Mouse (Mus musculus) CH12.LX (cell line): ENCODE measurements around the gene Gne. TPM values are rescaled to one million over a fixed set of nuclear protein-coding genes. Genes with fewer than 3 reads are reported as not detected.

Experiments
- DNase-seq: peaks from one replicate; pipeline ENCODE4 v3.0.0-alpha.2; 2013; ENCODE audit errors: extremely low read depth
- H3K27ac ChIP-seq: 2 replicates; pipeline ENCODE4 v1.5.1; 2012; ENCODE audit warnings: low read depth, mild to moderate bottlenecking, control low read depth, moderate library complexity; ENCODE audit not compliant: insufficient read depth
- H3K27me3 ChIP-seq: replicated peaks from 2 replicates; pipeline ENCODE3; 2012; ENCODE audit warnings: inconsistent platforms
- H3K36me3 ChIP-seq, 2 experiments: replicated peaks in 1 of 2; 2 replicates each; pipeline versions ENCODE3 to v1.6.1; 2012; ENCODE audit warnings: inconsistent platforms in 1 of 2, low read length in 1 of 2, mild to moderate bottlenecking in 1 of 2, mixed read lengths in 1 of 2, moderate library complexity in 1 of 2; ENCODE audit not compliant: control insufficient read depth in 1 of 2, insufficient read depth in 1 of 2
- H3K4me1 ChIP-seq, 2 experiments: 2 replicates each; pipeline ENCODE4 v1.6.1; 2012; ENCODE audit warnings: inconsistent platforms in 1 of 2, moderate library complexity in 1 of 2; ENCODE audit not compliant: insufficient read depth in 2 of 2, control insufficient read depth in 1 of 2
- H3K4me2 ChIP-seq: 2 replicates; pipeline ENCODE4 v1.6.1; 2012; ENCODE audit warnings: low read depth, mild to moderate bottlenecking, control low read depth; ENCODE audit not compliant: poor library complexity, insufficient read depth, severe bottlenecking
- H3K4me3 ChIP-seq, 3 experiments: fragments of 150-350 bp in 1 of 3; sonication (generic) in 1 of 3; replicated peaks in 1 of 3; 2 replicates each; pipeline versions ENCODE3 to v1.5.1; 2011 to 2012; ENCODE audit warnings: low read depth in 2 of 3, low read length in 2 of 3, mild to moderate bottlenecking in 2 of 3, moderate library complexity in 2 of 3, control low read depth in 1 of 3, improper control_type of control experiment in 1 of 3, inconsistent platforms in 1 of 3, mixed read lengths in 1 of 3; ENCODE audit not compliant: poor library complexity in 1 of 3
- H3K79me2 ChIP-seq: replicated peaks from 2 replicates; pipeline ENCODE4 v1.6.1; 2012; ENCODE audit warnings: mild to moderate bottlenecking, moderate library complexity; ENCODE audit not compliant: control insufficient read depth, poor library complexity, insufficient read depth, severe bottlenecking; ENCODE audit errors: extremely low read depth
- H3K9ac ChIP-seq: 2 replicates; pipeline ENCODE4 v1.6.1; 2012; ENCODE audit warnings: low read depth, mild to moderate bottlenecking, control low read depth, moderate library complexity; ENCODE audit not compliant: insufficient read depth
- H3K9me3 ChIP-seq: replicated peaks from 2 replicates; pipeline ENCODE3; 2012; ENCODE audit warnings: low read length, inconsistent platforms, mixed read lengths
- BHLHE40 ChIP-seq: IDR thresholded peaks from 2 replicates; pipeline ENCODE4 v1.6.1; 2011; ENCODE audit warnings: mild to moderate bottlenecking, low read depth, low read length, improper control_type of control experiment
- CTCF ChIP-seq, 2 experiments: IDR thresholded peaks in 1 of 2; conservative IDR thresholded peaks in 1 of 2; 2 replicates each; pipeline ENCODE4 v1.5.1; 2011 to 2012; ENCODE audit warnings: low read depth in 2 of 2, low read length in 2 of 2, improper control_type of control experiment in 1 of 2, inconsistent platforms in 1 of 2, mild to moderate bottlenecking in 1 of 2, moderate library complexity in 1 of 2
- ELF1 ChIP-seq: IDR thresholded peaks from 2 replicates; pipeline ENCODE4 v1.6.1; 2014; ENCODE audit warnings: low read depth, mild to moderate bottlenecking, inconsistent platforms, low read length, improper control_type of control experiment
- GABPA ChIP-seq: IDR thresholded peaks from 2 replicates; pipeline ENCODE4 v1.6.1; 2012; ENCODE audit warnings: low read depth, low read length, improper control_type of control experiment, inconsistent platforms; ENCODE audit not compliant: insufficient replicate concordance
- JUN ChIP-seq: IDR thresholded peaks from 2 replicates; pipeline ENCODE4 v1.6.1; 2011; ENCODE audit warnings: low read depth, mild to moderate bottlenecking, low read length, improper control_type of control experiment, moderate library complexity; ENCODE audit not compliant: insufficient read depth
- JUND ChIP-seq: conservative IDR thresholded peaks from 2 replicates; pipeline ENCODE4 v1.6.1; 2011; ENCODE audit warnings: low read depth, low read length, improper control_type of control experiment
- KAT2A ChIP-seq: IDR thresholded peaks from 2 replicates; pipeline ENCODE4 v1.6.1; 2012; ENCODE audit warnings: low read length, improper control_type of control experiment, inconsistent platforms; ENCODE audit not compliant: insufficient replicate concordance
- MAFK ChIP-seq: IDR thresholded peaks from 2 replicates; pipeline ENCODE4 v1.6.1; 2011; ENCODE audit warnings: low read length, improper control_type of control experiment; ENCODE audit not compliant: insufficient replicate concordance
- MEF2A ChIP-seq: IDR thresholded peaks from 2 replicates; pipeline ENCODE4 v1.6.1; 2014; ENCODE audit warnings: low read depth, mild to moderate bottlenecking, inconsistent platforms, low read length, improper control_type of control experiment, borderline replicate concordance
- MXI1 ChIP-seq: IDR thresholded peaks from 2 replicates; pipeline ENCODE4 v1.6.1; 2011; ENCODE audit warnings: mild to moderate bottlenecking, low read depth, low read length, improper control_type of control experiment
- MYC ChIP-seq: IDR thresholded peaks from 2 replicates; pipeline ENCODE4 v1.6.1; 2011; ENCODE audit warnings: low read depth, mild to moderate bottlenecking, improper control_type of control experiment, low read length
- PAX5 ChIP-seq: IDR thresholded peaks from 2 replicates; pipeline ENCODE4 v1.6.1; 2012; ENCODE audit warnings: low read length, inconsistent platforms, mixed read lengths
- POLR2AphosphoS2 ChIP-seq: IDR thresholded peaks from 2 replicates; pipeline ENCODE4 v1.6.1; 2011; ENCODE audit warnings: low read depth, low read length, improper control_type of control experiment
- RAD21 ChIP-seq: IDR thresholded peaks from 2 replicates; pipeline ENCODE4 v1.6.1; 2011; ENCODE audit warnings: low read depth, mild to moderate bottlenecking, low read length, improper control_type of control experiment, moderate library complexity
- SMC3 ChIP-seq: IDR thresholded peaks from 2 replicates; pipeline ENCODE4 v1.6.1; 2011; ENCODE audit warnings: low read depth, low read length, improper control_type of control experiment
- TBP ChIP-seq: conservative IDR thresholded peaks from 2 replicates; pipeline ENCODE4 v1.6.1; 2011; ENCODE audit warnings: low read depth, low read length, improper control_type of control experiment
- TCF12 ChIP-seq: IDR thresholded peaks from 2 replicates; pipeline ENCODE4 v1.6.1; 2014; ENCODE audit warnings: low read depth, mild to moderate bottlenecking, inconsistent platforms, low read length, improper control_type of control experiment
- UBTF ChIP-seq: IDR thresholded peaks from 2 replicates; pipeline ENCODE4 v1.6.1; 2012; ENCODE audit warnings: low read depth, mild to moderate bottlenecking, inconsistent platforms, low read length, improper control_type of control experiment, moderate library complexity
- ZKSCAN1 ChIP-seq: IDR thresholded peaks from 2 replicates; pipeline ENCODE4 v1.6.1; 2012; ENCODE audit warnings: low read depth, inconsistent platforms, low read length, improper control_type of control experiment, borderline replicate concordance
- ZNF384 ChIP-seq: IDR thresholded peaks from 2 replicates; pipeline ENCODE4 v1.6.1; 2012; ENCODE audit warnings: low read depth, low read length, improper control_type of control experiment, inconsistent platforms
- dilution Hi-C: fragments of 300-500 bp; cut with MboI; formaldehyde crosslinking; loops from 2 replicates; pipeline ENCODE4 v1.14.3; 2020; ENCODE audit warnings: low sequenced_read_pairs; ENCODE audit not compliant: extremely low pct_unique_long_range_greater_than_20kb, extremely low pct_ligation_motif_present
- in situ Hi-C: fragments of 300-500 bp; cut with MboI; formaldehyde crosslinking; loops from 3 replicates; pipeline ENCODE4 v1.14.3; 2019; ENCODE audit warnings: low sequenced_read_pairs, low pct_ligation_motif_present, low pct_unique_long_range_greater_than_20kb, mixed read lengths
- polyA plus RNA-seq: library from polyadenylated mRNA; unstranded; fragments of >175 nt; gene quantifications from 2 replicates; pipeline ENCODE4 v1.2.1, GENCODE M21; 2012; ENCODE audit warnings: low read depth; ENCODE audit not compliant: insufficient read length
- total RNA-seq, 2 experiments: library from RNA; depleted of rRNA; stranded (reverse); fragments of 300-350 nt in 1 of 2; fragments of >200 nt in 1 of 2; gene quantifications; 2 replicates each; pipeline ENCODE4 v1.2.3; 2012 to 2014

Gne gene
- total and polyA plus RNA-seq, 3 experiments: 34.4 to 37.1 (median 35.3) TPM

- Histone ChIP-seq H3K9ac (no peak overlapping the region), H3K9me3 (no peaks in the 10 kb centered on the region), H3K4me1 (peaks cover 11 to 21% of the 10 kb centered on the region in 2 experiments), H3K27ac (no peak overlapping the region), H3K36me3 (no peaks in the 10 kb centered on the region), H3K79me2 (no peaks in the 10 kb centered on the region)
- dilution Hi-C loops: no loop called here
- no peak for DNase-seq
- TF ChIP-seq JUN: no peak
- TF ChIP-seq BHLHE40: no peak
- TF ChIP-seq MAFK: no peak
- TF ChIP-seq GABPA: no peak
- no peak for TF ChIP-seq CTCF (conservative IDR thresholded peaks at IDR 0.05 in 1 of 2, IDR thresholded peaks at IDR 0.05 in 1 of 2; ENCODE audit: low read depth in 2 of 2, low read length in 2 of 2)
- TF ChIP-seq TCF12: no peak
- TF ChIP-seq MXI1: no peak
- TF ChIP-seq ZNF384: no peak
- TF ChIP-seq PAX5: no peak
- no peak for TF ChIP-seq RAD21
- no peak for TF ChIP-seq ZKSCAN1
- no peak for TF ChIP-seq SMC3
- TF ChIP-seq KAT2A: no peak
- no peak for TF ChIP-seq ELF1
- TF ChIP-seq UBTF: no peak
- no peak for TF ChIP-seq JUND
- TF ChIP-seq POLR2AphosphoS2: no peak
- no peak for TF ChIP-seq MEF2A
- TF ChIP-seq TBP: no peak
- no peak for TF ChIP-seq MYC
- TF ChIP-seq, all 38 proteins: peak for 0
- Histone ChIP-seq H3K4me2 (no peak overlapping the region), H3K4me3 (no peak overlapping the region), H3K27me3 (no peaks in the 10 kb centered on the region)
- in situ Hi-C loops: no loop called here
These were observed 31.1 kb upstream of the Gne start for GRCm38 (mm10) chr4:44115046-44115445.

DNA sequence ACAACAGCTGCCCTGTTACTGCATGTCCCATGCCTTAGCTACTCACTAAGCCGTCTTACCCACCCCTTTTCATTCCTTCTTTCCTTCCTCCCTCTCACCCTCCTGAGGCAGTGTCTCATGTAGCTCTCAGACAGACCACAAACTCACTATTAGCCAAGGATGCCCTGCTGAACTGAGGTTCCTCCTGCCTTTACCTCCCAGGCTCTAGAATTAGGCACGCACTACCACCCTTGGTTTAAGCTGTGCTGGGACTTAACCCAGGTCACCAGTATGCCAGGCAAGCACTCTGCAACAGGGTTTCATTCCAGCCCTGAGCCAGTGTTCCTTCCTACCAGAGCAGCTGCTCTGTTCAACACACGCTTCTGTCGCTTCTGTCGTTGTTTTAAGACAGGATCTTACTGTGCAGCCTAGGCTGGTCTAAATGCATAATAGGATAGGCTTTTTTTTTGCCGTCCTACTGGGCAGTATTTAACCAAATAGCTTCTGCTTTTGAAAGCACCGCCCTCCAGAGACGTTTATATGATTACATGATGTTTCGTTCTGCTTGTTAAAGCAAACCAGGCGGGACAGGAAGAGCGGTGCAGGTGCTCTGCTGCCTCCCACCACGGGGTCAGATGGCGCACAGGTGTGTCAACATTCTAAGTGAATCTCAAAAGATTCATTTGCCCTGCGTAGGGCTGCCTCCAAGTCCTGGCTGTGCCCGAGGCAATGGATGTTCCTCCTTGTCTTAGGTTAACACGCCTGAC lies 29.6 kb upstream of the Gne start:
- peak overlapping the region; percentile 51 for H3K9ac ChIP-seq
- H3K36me3 ChIP-seq: no peaks in the 10 kb centered on the region
- peaks cover 11 to 21% of the 10 kb centered on the region in 2 experiments for H3K4me1 ChIP-seq
- peak; percentile 24 for DNase-seq
- H3K27ac ChIP-seq: peak overlapping the region; percentile 43
- in situ Hi-C loops: no loop called here
- H3K4me3 ChIP-seq: peak overlapping the region in 1 of 3 experiments; percentile 40
- H3K79me2 ChIP-seq: no peaks in the 10 kb centered on the region
- peak overlapping the region; percentile 78 for H3K4me2 ChIP-seq
- no peaks in the 10 kb centered on the region for H3K27me3 ChIP-seq
- TF ChIP-seq ZNF384 (peak; percentile 67), MYC (no peak)
- H3K9me3 ChIP-seq: no peaks in the 10 kb centered on the region
- dilution Hi-C loops: no loop called here
